Mouse (Mus musculus): ENCODE results near the gene Ptk6. TPM values are rescaled to one million over a fixed set of nuclear protein-coding genes. Genes with fewer than 3 reads are reported as not detected.
A peak's percentile ranks its signal among the peaks of the same experiment; 100 is the strongest.

Ptk6 gene
- polyA plus RNA-seq, 1 experiment from 2014 or later: not detected

GRCm38 (mm10) chr2:181237251-181238014, 34.8 kb upstream of the Ptk6 start:
- 90% methylated on average over 17 of the region's 17 CpGs for WGBS
- H3K4me2 ChIP-seq: no peak overlapping the region

GRCm38 (mm10) chr2:181235681-181236566, 33.3 kb upstream of the Ptk6 start:
- ATAC-seq (ENCODE audit: low FRiP score): no peak
- WGBS: 87% methylated on average over 23 of the region's 23 CpGs
- no peaks in the 10 kb centered on the region for H3K4me1 ChIP-seq (replicated peaks)
- no peak overlapping the region for H3K27ac ChIP-seq
- H3K27me3 ChIP-seq: 0 out of 2 replicates have a peak, but pooled peaks cover 3% of the 10 kb centered on the region
- H3K4me2 ChIP-seq: no peak overlapping the region
- no peak overlapping the region for H3K9ac ChIP-seq
- H3K9me3 ChIP-seq: no peaks in the 10 kb centered on the region
- H3K4me3 ChIP-seq: no peak overlapping the region
- H3K36me3 ChIP-seq: no peaks in the 10 kb centered on the region

More at GRCm38 (mm10) chr2:181237251-181238014, 34.8 kb upstream of the Ptk6 start:
- Histone ChIP-seq H3K4me1 (replicated peaks) (0 out of 2 replicates have a peak, but pooled peaks cover 5% of the 10 kb centered on the region), H3K27ac (no peak overlapping the region), H3K27me3 (0 out of 2 replicates have a peak, but pooled peaks cover 7% of the 10 kb centered on the region), H3K9ac (no peak overlapping the region), H3K4me3 (no peak overlapping the region), H3K9me3 (no peaks in the 10 kb centered on the region), H3K36me3 (no peaks in the 10 kb centered on the region)
- ATAC-seq (ENCODE audit: low FRiP score): no peak

- no peak overlapping the region for H3K4me3 ChIP-seq
- WGBS: 96% methylated on average over 11 of the region's 11 CpGs
- no peaks in the 10 kb centered on the region for H3K4me1 ChIP-seq (replicated peaks)
- no peak overlapping the region for H3K4me2 ChIP-seq
- H3K9ac ChIP-seq: no peak overlapping the region
- no peaks in the 10 kb centered on the region for H3K36me3 ChIP-seq
- no peaks in the 10 kb centered on the region for H3K27me3 ChIP-seq
- no peaks in the 10 kb centered on the region for H3K9me3 ChIP-seq
- ATAC-seq (ENCODE audit: low FRiP score): no peak
- no peak overlapping the region for H3K27ac ChIP-seq
These were observed 32.1 kb upstream of the Ptk6 start for GRCm38 (mm10) chr2:181234680-181235079.

GRCm38 (mm10) chr2:181233443-181233842, 30.9 kb upstream of the Ptk6 start:
- H3K36me3 ChIP-seq: no peaks in the 10 kb centered on the region
- no peaks in the 10 kb centered on the region for H3K4me1 ChIP-seq (replicated peaks)
- ATAC-seq (ENCODE audit: low FRiP score): no peak
- no peak overlapping the region for H3K4me2 ChIP-seq
- 93% methylated on average over 15 of the region's 15 CpGs for WGBS
- no peak overlapping the region for H3K27ac ChIP-seq
- H3K4me3 ChIP-seq: no peak overlapping the region
- no peaks in the 10 kb centered on the region for H3K27me3 ChIP-seq
- no peak overlapping the region for H3K9ac ChIP-seq
- no peaks in the 10 kb centered on the region for H3K9me3 ChIP-seq

GRCm38 (mm10) chr2:181231171-181231570, 28.6 kb upstream of the Ptk6 start:
- Histone ChIP-seq H3K4me1 (replicated peaks) (no peaks in the 10 kb centered on the region), H3K4me3 (no peak overlapping the region), H3K9ac (no peak overlapping the region), H3K36me3 (no peaks in the 10 kb centered on the region), H3K27me3 (no peaks in the 10 kb centered on the region), H3K4me2 (peak overlapping the region; percentile 16), H3K9me3 (no peaks in the 10 kb centered on the region), H3K27ac (no peak overlapping the region)
- no peak for ATAC-seq (ENCODE audit: low FRiP score)
- 77% methylated on average over 20 of the region's 20 CpGs for WGBS

GRCm38 (mm10) chr2:181228335-181228734, 25.7 kb upstream of the Ptk6 start:
- H3K4me1 ChIP-seq (replicated peaks): no peaks in the 10 kb centered on the region
- no peak for ATAC-seq (ENCODE audit: low FRiP score)
- H3K27me3 ChIP-seq: no peaks in the 10 kb centered on the region
- H3K4me3 ChIP-seq: no peak overlapping the region
- H3K27ac ChIP-seq: no peak overlapping the region
- no peak overlapping the region for H3K4me2 ChIP-seq
- no peak overlapping the region for H3K9ac ChIP-seq
- H3K36me3 ChIP-seq: no peaks in the 10 kb centered on the region
- 81% methylated on average over 1 of the region's 1 CpGs for WGBS
- no peaks in the 10 kb centered on the region for H3K9me3 ChIP-seq

GRCm38 (mm10) chr2:181227122-181227521, 24.5 kb upstream of the Ptk6 start:
- H3K4me3 ChIP-seq: no peak overlapping the region
- H3K36me3 ChIP-seq: no peaks in the 10 kb centered on the region
- H3K27me3 ChIP-seq: no peaks in the 10 kb centered on the region
- 86% methylated on average over 3 of the region's 3 CpGs for WGBS
- no peaks in the 10 kb centered on the region for H3K4me1 ChIP-seq (replicated peaks)
- no peaks in the 10 kb centered on the region for H3K9me3 ChIP-seq
- H3K27ac ChIP-seq: no peak overlapping the region
- no peak overlapping the region for H3K4me2 ChIP-seq
- ATAC-seq (ENCODE audit: low FRiP score): no peak
- no peak overlapping the region for H3K9ac ChIP-seq

- 89% methylated on average over 2 of the region's 2 CpGs for WGBS
- no peak for ATAC-seq (ENCODE audit: low FRiP score)
- no peaks in the 10 kb centered on the region for H3K9me3 ChIP-seq
- no peak overlapping the region for H3K27ac ChIP-seq
- H3K4me3 ChIP-seq: no peak overlapping the region
- H3K9ac ChIP-seq: no peak overlapping the region
- no peak overlapping the region for H3K4me2 ChIP-seq
- peaks cover 6% of the 10 kb centered on the region for H3K4me1 ChIP-seq (replicated peaks)
- no peaks in the 10 kb centered on the region for H3K36me3 ChIP-seq
- peaks cover 5% of the 10 kb centered on the region; the same call in 1 of the 2 replicates for H3K27me3 ChIP-seq
These were observed 22.4 kb upstream of the Ptk6 start for GRCm38 (mm10) chr2:181224994-181225393.

GRCm38 (mm10) chr2:181220361-181220760, 17.8 kb upstream of the Ptk6 start:
- Histone ChIP-seq H3K9me3 (no peaks in the 10 kb centered on the region), H3K36me3 (no peaks in the 10 kb centered on the region), H3K27me3 (peaks cover 18% of the 10 kb centered on the region), H3K4me3 (peak overlapping the region; percentile 27; the same call in 1 of the 2 replicates), H3K4me2 (peak overlapping the region; percentile 58), H3K27ac (no peak overlapping the region), H3K4me1 (replicated peaks) (peaks cover 15% of the 10 kb centered on the region), H3K9ac (no peak overlapping the region)
- WGBS: 58% methylated on average over 2 of the region's 2 CpGs
- no peak for ATAC-seq (ENCODE audit: low FRiP score)

- Histone ChIP-seq H3K4me3 (peak within 1 kb of the TSS; percentile 27), H3K4me1 (replicated peaks) (peaks cover 15% of the 10 kb centered on the region), H3K27ac (peak within 1 kb of the TSS; percentile 18; the same call in 1 of the 2 replicates), H3K4me2 (peak within 1 kb of the TSS; percentile 58), H3K9ac (peak within 1 kb of the TSS; percentile 43; the same call in 1 of the 2 replicates), H3K27me3 (peaks cover 21% of the 10 kb centered on the region), H3K36me3 (no peaks in the 10 kb centered on the region), H3K9me3 (no peaks in the 10 kb centered on the region)
- WGBS: 4% methylated on average over 25 of the region's 25 CpGs
- peak; percentile 88 for ATAC-seq (ENCODE audit: low FRiP score)
These were observed 17.1 kb upstream of the Ptk6 start, which contains the start of gene Fndc11 for GRCm38 (mm10) chr2:181219538-181220216. TSS of gene Fndc11 (plus strand) at chr2:181220013.

GRCm38 (mm10) chr2:181218881-181219485, 16.4 kb upstream of the Ptk6 start:
- Histone ChIP-seq H3K4me2 (peak overlapping the region; percentile 58), H3K27me3 (peaks cover 28% of the 10 kb centered on the region), H3K9me3 (no peaks in the 10 kb centered on the region), H3K27ac (peak overlapping the region; percentile 18; the same call in 1 of the 2 replicates), H3K9ac (no peak overlapping the region), H3K4me3 (no peak overlapping the region), H3K36me3 (no peaks in the 10 kb centered on the region), H3K4me1 (replicated peaks) (peaks cover 15% of the 10 kb centered on the region)
- WGBS: 71% methylated on average over 5 of the region's 5 CpGs
- ATAC-seq (ENCODE audit: low FRiP score): no peak

Data from hindbrain, embryonic 13.5 days (tissue).